Mouse (Mus musculus): ENCODE results near the gene Ykt6. TPM values are rescaled to one million over a fixed set of nuclear protein-coding genes. Genes with fewer than 3 reads are reported as not detected.

Ykt6 gene
- polyA plus RNA-seq, 1 experiment from 2014 or later: 58.2 TPM

DNA sequence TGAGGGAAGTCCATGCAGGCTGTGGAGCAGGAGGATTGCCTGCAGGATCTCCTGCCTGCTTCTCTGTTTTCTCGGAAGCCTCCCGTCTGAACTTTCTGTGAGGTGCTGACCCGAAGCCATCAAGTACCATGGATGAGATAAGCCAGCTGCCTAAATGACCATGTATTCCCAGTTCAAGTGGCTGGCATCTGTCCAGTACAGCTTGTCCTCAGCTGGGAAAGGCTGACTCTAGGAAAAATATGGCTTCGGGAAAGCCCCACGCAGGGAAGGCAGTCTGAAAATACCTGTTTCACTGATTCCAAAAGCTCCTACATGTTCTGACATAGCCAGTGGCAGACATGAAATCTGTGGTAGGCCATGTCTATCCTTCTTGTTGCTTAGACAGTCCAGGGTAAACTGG, 3.0 kb upstream of the Ykt6 start:
- no peak overlapping the region for H3K4me2 ChIP-seq (replicated peaks)
- H3K36me3 ChIP-seq: no peaks in the 10 kb centered on the region
- H3K4me1 ChIP-seq: peaks cover 23% of the 10 kb centered on the region
- no peak overlapping the region for H3K4me3 ChIP-seq
- H3K9ac ChIP-seq: no peak overlapping the region
- ATAC-seq (ENCODE audit: insufficient number of reproducible peaks, insufficient read depth, low FRiP score, low TSS enrichment): no peak
- H3K9me3 ChIP-seq: no peaks in the 10 kb centered on the region
- H3K27me3 ChIP-seq: no peaks in the 10 kb centered on the region
- H3K27ac ChIP-seq: no peak overlapping the region
- WGBS: 85% methylated on average over 5 of the region's 5 CpGs

- Histone ChIP-seq H3K9ac (no peak overlapping the region), H3K27ac (no peak overlapping the region), H3K9me3 (no peaks in the 10 kb centered on the region), H3K4me2 (replicated peaks) (no peak overlapping the region), H3K27me3 (no peaks in the 10 kb centered on the region), H3K4me3 (no peak overlapping the region), H3K36me3 (no peaks in the 10 kb centered on the region), H3K4me1 (peaks cover 23% of the 10 kb centered on the region)
- 34% methylated on average over 8 of the region's 8 CpGs for WGBS
- no peak for ATAC-seq (ENCODE audit: insufficient number of reproducible peaks, insufficient read depth, low FRiP score, low TSS enrichment)
These were observed 2.2 kb upstream of the Ykt6 start for GRCm38 (mm10) chr11:5953130-5953765.

DNA sequence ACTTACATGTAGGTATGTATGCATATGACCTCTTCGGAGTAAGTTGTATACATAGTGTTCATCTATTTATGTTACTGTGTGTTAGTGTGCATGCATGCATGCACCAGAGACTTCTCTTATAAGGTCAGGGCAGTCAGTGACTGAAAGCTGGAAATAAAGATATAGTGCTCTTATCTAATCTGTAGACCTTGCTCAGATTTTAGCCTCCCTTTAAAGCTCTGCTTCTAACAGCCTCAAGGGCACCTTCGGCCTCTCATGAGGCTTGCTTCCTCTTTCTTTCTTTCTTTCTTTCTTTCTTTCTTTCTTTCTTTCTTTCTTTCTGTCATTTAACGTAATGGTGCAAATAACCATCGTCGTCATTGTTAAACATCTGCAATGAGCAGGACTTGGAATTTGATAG, 1.1 kb upstream of the Ykt6 start:
- Histone ChIP-seq H3K9ac (no peak overlapping the region), H3K4me2 (replicated peaks) (no peak overlapping the region), H3K4me3 (no peak overlapping the region), H3K27ac (no peak overlapping the region), H3K9me3 (no peaks in the 10 kb centered on the region), H3K27me3 (no peaks in the 10 kb centered on the region), H3K36me3 (peaks cover 4% of the 10 kb centered on the region; the same call in 1 of the 2 replicates), H3K4me1 (peaks cover 15% of the 10 kb centered on the region)
- 80% methylated on average over 5 of the region's 5 CpGs for WGBS
- no peak for ATAC-seq (ENCODE audit: insufficient number of reproducible peaks, insufficient read depth, low FRiP score, low TSS enrichment)

- 0 out of 2 replicates have a peak, but pooled peaks have one; percentile 30 for ATAC-seq (ENCODE audit: insufficient number of reproducible peaks, insufficient read depth, low FRiP score, low TSS enrichment)
- Histone ChIP-seq H3K36me3 (peaks cover 5% of the 10 kb centered on the region; the same call in 1 of the 2 replicates), H3K9ac (peak overlapping the region; percentile 87), H3K9me3 (no peaks in the 10 kb centered on the region), H3K4me1 (peaks cover 15% of the 10 kb centered on the region), H3K4me2 (replicated peaks) (peak overlapping the region; percentile 79), H3K27ac (peak overlapping the region; percentile 91), H3K27me3 (no peaks in the 10 kb centered on the region), H3K4me3 (peak overlapping the region; percentile 84)
- WGBS: 6% methylated on average over 7 of the region's 7 CpGs
These were observed 458 bp upstream of the Ykt6 start for GRCm38 (mm10) chr11:5954965-5955504.

DNA sequence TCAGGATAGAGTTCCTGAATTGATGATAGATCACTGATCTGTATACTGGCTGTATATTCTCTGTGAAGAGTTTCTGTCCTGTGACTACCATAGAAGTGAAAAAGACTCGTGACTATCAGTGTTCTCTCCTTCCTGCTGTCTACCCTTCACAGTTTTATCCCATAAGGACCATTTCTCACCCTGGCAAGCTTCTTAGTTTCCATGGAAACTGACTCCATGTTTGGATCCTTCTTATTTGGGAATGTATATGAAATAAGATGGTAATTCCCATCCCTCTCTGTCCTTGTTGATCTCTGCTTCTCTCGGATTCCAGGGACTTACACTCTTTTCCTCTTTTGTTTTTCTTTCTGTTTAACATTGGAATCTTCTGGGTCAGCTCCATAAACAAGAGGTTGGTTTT, 4.6 kb downstream of the Ykt6 start:
- peaks cover 11% of the 10 kb centered on the region for H3K4me1 ChIP-seq
- no peaks in the 10 kb centered on the region for H3K27me3 ChIP-seq
- H3K9me3 ChIP-seq: no peaks in the 10 kb centered on the region
- H3K27ac ChIP-seq: no peak overlapping the region
- H3K4me2 ChIP-seq (replicated peaks): no peak overlapping the region
- no peak overlapping the region for H3K9ac ChIP-seq
- 75% methylated on average over 2 of the region's 2 CpGs for WGBS
- no peak for ATAC-seq (ENCODE audit: insufficient number of reproducible peaks, insufficient read depth, low FRiP score, low TSS enrichment)
- peaks cover 53% of the 10 kb centered on the region for H3K36me3 ChIP-seq
- no peak overlapping the region for H3K4me3 ChIP-seq

GRCm38 (mm10) chr11:5965865-5966264, 10.4 kb downstream of the Ykt6 start:
- H3K27ac ChIP-seq: no peak overlapping the region
- WGBS: 74% methylated on average over 11 of the region's 11 CpGs
- H3K9me3 ChIP-seq: no peaks in the 10 kb centered on the region
- ATAC-seq (ENCODE audit: insufficient number of reproducible peaks, insufficient read depth, low FRiP score, low TSS enrichment): no peak
- H3K4me1 ChIP-seq: peaks cover 11% of the 10 kb centered on the region; the same call in 1 of the 2 replicates
- peaks cover 81% of the 10 kb centered on the region for H3K36me3 ChIP-seq
- no peak overlapping the region for H3K4me3 ChIP-seq
- H3K4me2 ChIP-seq (replicated peaks): no peak overlapping the region
- H3K27me3 ChIP-seq: no peaks in the 10 kb centered on the region
- H3K9ac ChIP-seq: no peak overlapping the region

GRCm38 (mm10) chr11:5966751-5967150, 11.3 kb downstream of the Ykt6 start:
- H3K9me3 ChIP-seq: no peaks in the 10 kb centered on the region
- H3K27ac ChIP-seq: no peak overlapping the region
- H3K27me3 ChIP-seq: no peaks in the 10 kb centered on the region
- H3K4me1 ChIP-seq: peaks cover 16% of the 10 kb centered on the region
- 87% methylated on average over 3 of the region's 3 CpGs for WGBS
- H3K4me3 ChIP-seq: no peak overlapping the region
- ATAC-seq (ENCODE audit: insufficient number of reproducible peaks, insufficient read depth, low FRiP score, low TSS enrichment): no peak
- H3K4me2 ChIP-seq (replicated peaks): no peak overlapping the region
- no peak overlapping the region for H3K9ac ChIP-seq
- H3K36me3 ChIP-seq: peaks cover 73% of the 10 kb centered on the region

DNA sequence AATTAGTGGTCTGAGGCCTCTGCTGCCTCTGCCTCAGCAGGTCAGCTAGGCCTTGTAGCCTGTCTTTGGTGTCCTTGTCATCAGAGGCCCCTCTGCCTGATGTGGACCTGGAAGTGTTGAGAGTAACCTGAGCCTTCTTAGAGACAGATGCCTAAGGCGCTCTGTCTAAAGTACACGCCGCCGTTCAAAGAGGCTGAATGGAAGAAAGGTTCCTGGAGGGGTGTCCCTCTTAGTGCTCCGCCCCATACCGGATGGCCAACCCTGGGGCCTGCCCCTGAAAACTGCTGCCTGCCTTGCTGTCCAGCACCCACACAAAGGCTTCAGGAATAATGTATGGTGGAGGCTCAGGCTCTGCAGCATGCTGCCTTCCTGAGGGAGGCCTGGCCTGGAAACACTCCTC, 12.7 kb downstream of the Ykt6 start:
- H3K9ac ChIP-seq: no peak overlapping the region
- H3K4me1 ChIP-seq: peaks cover 29% of the 10 kb centered on the region
- H3K36me3 ChIP-seq: peaks cover 64% of the 10 kb centered on the region
- H3K27ac ChIP-seq: peak overlapping the region; percentile 37; the same call in 1 of the 2 replicates
- 29% methylated on average over 6 of the region's 6 CpGs for WGBS
- no peak for ATAC-seq (ENCODE audit: insufficient number of reproducible peaks, insufficient read depth, low FRiP score, low TSS enrichment)
- H3K4me2 ChIP-seq (replicated peaks): no peak overlapping the region
- no peaks in the 10 kb centered on the region for H3K9me3 ChIP-seq
- H3K27me3 ChIP-seq: 0 out of 2 replicates have a peak, but pooled peaks cover 2% of the 10 kb centered on the region
- no peak overlapping the region for H3K4me3 ChIP-seq

- Histone ChIP-seq H3K27ac (no peak overlapping the region), H3K4me2 (replicated peaks) (no peak overlapping the region), H3K9ac (no peak overlapping the region), H3K9me3 (no peaks in the 10 kb centered on the region), H3K4me1 (peaks cover 39% of the 10 kb centered on the region), H3K36me3 (peaks cover 36% of the 10 kb centered on the region), H3K4me3 (no peak overlapping the region), H3K27me3 (0 out of 2 replicates have a peak, but pooled peaks cover 2% of the 10 kb centered on the region)
- no peak for ATAC-seq (ENCODE audit: insufficient number of reproducible peaks, insufficient read depth, low FRiP score, low TSS enrichment)
- 32% methylated on average over 7 of the region's 7 CpGs for WGBS
These were observed 15.7 kb downstream of the Ykt6 start for GRCm38 (mm10) chr11:5971202-5971601.

DNA sequence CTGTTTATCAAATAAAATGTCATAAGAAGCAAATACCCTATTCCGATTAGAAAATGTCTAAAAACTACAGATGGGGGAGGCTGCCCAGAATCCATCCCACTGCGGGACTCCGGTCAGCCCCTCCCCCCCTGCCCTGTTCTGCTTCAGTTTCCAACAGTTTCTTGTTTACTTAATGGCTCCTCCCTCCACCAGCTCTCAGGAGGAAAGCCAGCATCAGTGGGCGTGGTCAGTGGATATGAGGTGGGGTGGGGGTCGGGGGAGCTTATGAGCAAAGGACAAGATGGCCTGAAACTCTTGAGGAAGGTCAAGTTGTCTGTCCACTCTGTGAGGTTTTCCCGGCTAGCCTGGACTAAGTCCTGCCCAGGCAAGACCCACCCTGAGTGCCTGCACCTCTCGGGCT, 17.7 kb downstream of the Ykt6 start:
- H3K36me3 ChIP-seq: peaks cover 18% of the 10 kb centered on the region
- H3K4me1 ChIP-seq: peaks cover 37% of the 10 kb centered on the region
- no peak for ATAC-seq (ENCODE audit: insufficient number of reproducible peaks, insufficient read depth, low FRiP score, low TSS enrichment)
- no peak overlapping the region for H3K27ac ChIP-seq
- WGBS: 40% methylated on average over 7 of the region's 7 CpGs
- H3K9me3 ChIP-seq: no peaks in the 10 kb centered on the region
- no peak overlapping the region for H3K4me2 ChIP-seq (replicated peaks)
- H3K27me3 ChIP-seq: 0 out of 2 replicates have a peak, but pooled peaks cover 2% of the 10 kb centered on the region
- no peak overlapping the region for H3K4me3 ChIP-seq
- H3K9ac ChIP-seq: no peak overlapping the region

DNA sequence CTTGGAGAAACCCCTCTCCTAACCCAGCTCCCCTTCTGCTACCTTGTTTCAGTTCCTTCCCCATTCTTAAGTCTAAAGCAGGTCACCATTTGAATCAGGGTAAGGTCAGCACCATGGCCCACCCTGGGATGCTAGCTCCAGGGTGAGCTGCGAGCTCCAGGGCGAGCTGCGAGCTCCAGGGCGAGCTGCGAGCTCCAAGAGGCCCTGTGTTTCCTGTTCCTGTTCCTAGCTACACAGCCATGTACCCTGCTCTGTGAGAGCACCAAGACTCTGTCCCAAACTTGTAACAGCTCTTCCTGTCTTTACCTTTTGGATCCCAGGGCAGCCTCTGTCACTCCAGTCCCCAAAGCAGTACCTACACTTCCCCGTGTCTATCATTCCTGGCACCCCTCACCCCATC, 18.6 kb downstream of the Ykt6 start:
- Histone ChIP-seq H3K27me3 (0 out of 2 replicates have a peak, but pooled peaks cover 2% of the 10 kb centered on the region), H3K36me3 (peaks cover 9% of the 10 kb centered on the region; the same call in 1 of the 2 replicates), H3K9ac (no peak overlapping the region), H3K4me1 (peaks cover 34% of the 10 kb centered on the region), H3K9me3 (no peaks in the 10 kb centered on the region), H3K4me2 (replicated peaks) (no peak overlapping the region), H3K4me3 (no peak overlapping the region), H3K27ac (no peak overlapping the region)
- ATAC-seq (ENCODE audit: insufficient number of reproducible peaks, insufficient read depth, low FRiP score, low TSS enrichment): no peak
- WGBS: 66% methylated on average over 6 of the region's 6 CpGs

- Histone ChIP-seq H3K9ac (no peak overlapping the region), H3K9me3 (no peaks in the 10 kb centered on the region), H3K4me1 (peaks cover 34% of the 10 kb centered on the region), H3K4me2 (replicated peaks) (no peak overlapping the region), H3K27me3 (0 out of 2 replicates have a peak, but pooled peaks cover 2% of the 10 kb centered on the region), H3K27ac (no peak overlapping the region), H3K4me3 (no peak overlapping the region), H3K36me3 (0 out of 2 replicates have a peak, but pooled peaks cover 6% of the 10 kb centered on the region)
- ATAC-seq (ENCODE audit: insufficient number of reproducible peaks, insufficient read depth, low FRiP score, low TSS enrichment): no peak
- WGBS: 69% methylated on average over 2 of the region's 2 CpGs
These were observed 19.6 kb downstream of the Ykt6 start for GRCm38 (mm10) chr11:5975068-5975467.
